Mouse (Mus musculus) layer of hippocampus, postnatal 10 days (tissue): ENCODE measurements around the gene S1pr5. TPM values are rescaled to one million over a fixed set of nuclear protein-coding genes. Genes with fewer than 3 reads are reported as not detected.
"Not testable (repeated sequence)": the region's sequence is repeated elsewhere in the genome, so short reads cannot be mapped to it uniquely, and the experiment has no call there.

Source experiments
- DNase-seq, 2 experiments: peaks; one replicate each; pipeline ENCODE4 v3.0.0; 2021; ENCODE audit warnings: low spot score in 2 of 2
- total RNA-seq, 2 experiments: library from RNA; stranded (reverse); gene quantifications; 2 replicates each; pipeline ENCODE4 v1.2.3; 2021

Gene S1pr5
- total RNA-seq, 2 experiments from 2014 or later: 2.4 to 3.0 TPM

DNA sequence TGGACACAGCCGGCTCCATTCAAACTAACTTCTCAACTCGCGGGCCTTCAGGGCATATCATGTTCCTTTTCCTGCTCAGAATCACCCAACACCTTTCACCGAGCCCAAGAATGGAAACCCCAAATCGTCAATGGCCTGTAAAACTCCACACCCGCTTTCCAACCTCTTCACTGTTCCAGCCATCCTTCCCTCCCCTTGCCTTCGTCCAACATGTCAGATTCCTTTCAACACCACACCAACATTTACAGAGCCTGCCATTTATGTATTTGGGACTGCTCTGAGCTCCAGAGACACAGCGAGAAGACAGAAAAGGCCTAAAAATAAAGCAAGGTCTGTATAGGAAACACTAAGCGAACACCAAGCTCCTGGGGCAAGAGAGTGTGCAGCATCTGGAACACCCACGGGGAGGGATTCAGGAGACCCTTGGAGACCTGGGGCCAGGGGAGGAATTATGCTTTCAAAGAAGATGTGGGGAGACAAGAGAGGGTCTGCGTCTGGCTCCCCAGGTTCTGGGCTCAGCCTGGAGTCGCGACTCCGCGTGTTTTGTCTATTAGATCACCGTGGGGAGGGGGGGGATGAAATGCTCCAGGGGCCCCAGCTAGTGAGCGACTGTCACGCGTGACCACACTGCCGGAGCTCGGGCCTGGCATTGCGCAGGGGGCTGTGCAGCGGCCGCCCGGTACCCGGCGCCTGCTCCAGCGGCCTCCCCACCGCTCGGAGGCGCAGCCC lies 10.1 kb downstream of the S1pr5 start:
- DNase-seq: peak in 1 of 2 experiments; percentile 48

DNA sequence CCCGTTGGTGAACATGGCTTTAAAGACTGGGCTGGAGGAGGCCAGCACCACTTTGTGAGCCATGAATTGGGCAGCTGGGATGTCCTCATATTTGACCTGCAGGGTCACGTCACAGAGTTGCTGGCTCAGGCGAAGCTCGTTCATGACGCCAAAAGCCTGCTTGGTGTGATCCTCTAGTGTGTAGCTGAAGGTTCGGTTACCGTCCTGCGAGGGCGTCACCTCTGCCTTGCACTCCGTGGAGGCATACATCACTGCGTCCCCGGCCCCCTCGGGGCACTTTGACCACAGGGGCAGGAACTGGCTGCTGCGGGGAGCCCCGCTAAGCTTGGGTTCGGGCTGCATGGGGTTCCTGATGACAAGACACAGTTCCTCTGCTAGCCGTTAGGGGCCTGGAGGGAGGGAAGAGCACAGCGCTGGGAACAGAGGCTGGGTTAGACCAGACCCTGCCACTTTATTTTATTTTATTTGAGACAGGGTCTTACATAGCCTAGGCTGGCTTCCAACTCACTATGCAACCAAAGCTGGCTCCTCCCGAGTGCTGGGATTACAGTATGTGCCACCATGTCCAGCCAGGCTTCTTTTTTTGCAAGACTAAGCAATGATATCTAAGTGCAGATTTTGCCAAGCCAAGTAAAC lies 10.8 kb downstream of the S1pr5 start:
- DNase-seq: peak in 1 of 2 experiments; percentile 45

DNA sequence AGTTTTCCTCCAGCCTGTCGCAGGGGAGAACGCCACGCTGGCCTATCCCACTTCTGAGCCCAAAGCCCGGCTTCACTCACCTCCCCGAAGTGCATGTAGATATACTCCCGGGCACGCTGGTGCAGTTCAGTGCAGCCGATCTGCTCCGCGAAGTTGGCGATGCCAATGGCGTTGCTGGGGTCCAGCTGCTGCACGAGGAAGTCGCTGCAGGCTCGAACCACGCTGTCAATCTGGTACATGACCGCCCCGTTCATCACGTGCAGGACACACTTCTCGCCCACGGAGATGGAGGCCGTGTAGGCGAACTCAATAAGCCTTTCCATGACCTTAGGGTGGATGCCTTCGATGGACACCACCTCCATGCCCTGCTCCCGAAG lies 11.3 kb downstream of the S1pr5 start:
- peak in 1 of 2 experiments; percentile 32 for DNase-seq

DNA sequence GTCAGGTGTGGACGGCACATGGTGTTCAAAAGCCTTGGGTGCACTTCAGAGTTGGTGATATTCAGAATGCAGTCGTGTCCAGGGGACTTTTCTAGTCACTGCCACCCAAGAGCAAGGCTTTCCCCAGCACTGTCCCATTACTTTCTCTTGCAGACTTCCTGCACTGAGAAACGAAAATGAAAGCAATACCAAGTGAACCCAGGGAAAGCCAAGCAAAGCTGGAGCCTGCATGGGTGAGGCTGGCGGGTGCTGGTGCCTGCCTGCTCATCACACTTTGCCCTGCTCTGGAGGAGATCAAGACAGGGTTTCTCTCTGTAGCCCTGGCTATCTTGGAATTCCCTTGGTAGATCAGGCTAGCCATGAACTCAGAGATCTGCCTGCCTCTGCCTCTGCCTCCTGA lies 12.9 kb downstream of the S1pr5 start:
- no peak for DNase-seq

DNA sequence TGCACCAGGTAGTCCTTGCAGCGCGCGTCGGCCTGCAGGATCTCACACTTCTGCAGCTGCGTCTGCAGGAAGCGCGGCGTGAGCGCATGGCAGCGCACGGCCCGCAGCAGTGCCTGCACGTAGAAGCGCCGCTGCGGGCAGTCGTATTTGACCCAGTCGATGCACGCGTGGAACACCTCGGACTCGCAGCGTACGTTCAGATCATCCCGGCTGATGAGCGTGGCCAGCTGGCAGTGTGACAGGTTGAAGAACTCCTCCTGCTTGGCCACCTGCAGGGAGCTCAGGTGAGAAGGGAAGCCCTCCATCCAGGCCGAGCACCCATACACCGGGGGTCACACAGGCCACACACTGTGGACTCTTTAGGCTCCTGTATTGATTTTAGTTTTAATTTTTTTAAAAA lies 14.4 kb downstream of the S1pr5 start:
- DNase-seq: no peak

DNA sequence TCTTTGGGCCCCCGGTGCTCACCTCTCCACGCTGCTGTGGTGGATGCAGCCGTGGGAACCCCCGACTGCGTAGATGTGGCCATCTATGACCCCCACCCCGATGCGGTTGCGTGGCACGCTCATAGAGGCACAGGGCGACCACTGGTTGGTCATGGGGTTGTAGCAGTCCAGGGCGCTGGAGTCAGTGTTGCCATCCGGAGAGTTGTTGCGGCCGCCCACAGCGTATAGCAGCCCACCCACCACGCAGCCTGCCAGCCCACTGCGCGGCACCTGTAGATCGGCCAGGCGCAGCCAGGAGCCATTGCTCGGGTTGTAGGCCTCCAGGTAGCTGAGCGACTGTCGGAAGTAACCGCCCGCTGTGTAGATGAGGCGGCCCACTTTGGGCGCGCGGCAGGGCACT lies 14.9 kb downstream of the S1pr5 start:
- no peak for DNase-seq

DNA sequence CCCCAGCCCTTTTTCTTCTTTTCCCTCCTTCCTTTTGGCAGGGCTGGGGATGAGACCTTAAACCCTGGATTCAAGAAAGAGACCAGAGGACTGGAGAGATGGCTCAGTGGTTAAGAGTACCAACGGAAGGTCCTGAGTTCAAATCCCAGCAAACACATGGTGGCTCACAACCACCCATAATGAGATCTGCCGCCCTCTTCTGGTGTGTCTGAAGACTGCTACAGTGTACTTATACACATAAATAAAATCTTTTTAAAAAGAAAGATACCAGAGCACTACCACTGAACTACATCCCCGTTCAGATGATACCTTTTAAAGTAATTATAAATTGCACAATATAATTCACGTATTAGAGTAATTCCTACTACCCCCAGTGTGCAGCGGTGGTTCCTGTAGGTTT lies 15.4 kb downstream of the S1pr5 start:
- DNase-seq: no peak

DNA sequence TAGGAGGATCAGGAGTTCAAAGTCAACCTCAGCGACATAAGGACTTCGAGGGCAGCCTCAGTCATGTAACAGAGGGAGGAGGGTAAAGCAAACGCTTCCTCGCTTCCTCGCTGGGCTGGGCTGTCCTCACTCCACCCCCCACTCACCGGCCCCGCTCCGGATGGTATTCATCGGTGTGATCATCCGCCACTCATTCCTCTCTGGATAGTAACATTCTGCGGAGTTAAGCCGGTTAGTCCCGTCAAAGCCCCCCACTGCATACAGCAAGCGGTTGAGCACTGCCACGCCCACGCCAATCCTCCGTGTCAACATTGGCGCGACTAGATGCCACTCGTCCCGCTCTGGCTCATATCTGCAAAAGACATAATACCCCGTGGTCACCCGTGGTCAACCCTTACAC lies 16.7 kb downstream of the S1pr5 start:
- no peak for DNase-seq

DNA sequence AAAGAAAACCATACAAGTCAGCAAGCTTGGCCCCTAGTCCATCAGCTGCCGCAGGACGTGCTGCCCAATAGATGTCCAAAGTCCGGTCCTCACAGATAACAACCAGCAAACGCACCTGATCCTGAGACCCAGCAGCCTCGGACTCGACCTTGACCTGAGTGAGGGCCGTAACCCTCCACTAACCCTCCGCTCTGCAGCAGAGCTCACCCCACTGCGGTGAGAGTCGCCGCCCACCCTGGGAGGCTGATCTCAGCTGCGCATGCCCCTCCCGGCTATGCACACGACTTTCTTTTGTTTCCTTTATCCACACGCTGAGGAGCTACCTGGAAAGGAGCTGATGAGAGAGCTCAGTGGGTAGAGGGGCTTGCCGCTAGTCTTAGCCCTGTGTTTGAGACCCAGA lies 20.9 kb downstream of the S1pr5 start:
- DNase-seq: no peak

DNA sequence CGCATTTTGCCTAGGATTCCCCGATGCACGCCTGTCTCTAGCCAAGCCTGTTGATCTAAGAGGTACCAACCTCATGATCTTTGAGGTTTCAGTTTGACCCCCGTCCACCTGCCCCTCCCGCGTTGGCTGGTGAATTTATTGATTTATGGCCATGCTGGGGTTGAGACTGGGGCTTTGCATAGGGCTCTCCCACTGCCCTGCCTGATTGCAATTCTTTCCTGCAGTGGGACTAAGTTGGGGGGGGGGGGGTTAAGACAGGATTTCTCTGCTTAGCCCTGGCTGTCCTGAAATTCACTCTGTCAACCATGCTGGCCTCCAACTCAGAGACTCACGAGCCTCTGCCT lies 22.9 kb downstream of the S1pr5 start:
- no peak for DNase-seq

DNA sequence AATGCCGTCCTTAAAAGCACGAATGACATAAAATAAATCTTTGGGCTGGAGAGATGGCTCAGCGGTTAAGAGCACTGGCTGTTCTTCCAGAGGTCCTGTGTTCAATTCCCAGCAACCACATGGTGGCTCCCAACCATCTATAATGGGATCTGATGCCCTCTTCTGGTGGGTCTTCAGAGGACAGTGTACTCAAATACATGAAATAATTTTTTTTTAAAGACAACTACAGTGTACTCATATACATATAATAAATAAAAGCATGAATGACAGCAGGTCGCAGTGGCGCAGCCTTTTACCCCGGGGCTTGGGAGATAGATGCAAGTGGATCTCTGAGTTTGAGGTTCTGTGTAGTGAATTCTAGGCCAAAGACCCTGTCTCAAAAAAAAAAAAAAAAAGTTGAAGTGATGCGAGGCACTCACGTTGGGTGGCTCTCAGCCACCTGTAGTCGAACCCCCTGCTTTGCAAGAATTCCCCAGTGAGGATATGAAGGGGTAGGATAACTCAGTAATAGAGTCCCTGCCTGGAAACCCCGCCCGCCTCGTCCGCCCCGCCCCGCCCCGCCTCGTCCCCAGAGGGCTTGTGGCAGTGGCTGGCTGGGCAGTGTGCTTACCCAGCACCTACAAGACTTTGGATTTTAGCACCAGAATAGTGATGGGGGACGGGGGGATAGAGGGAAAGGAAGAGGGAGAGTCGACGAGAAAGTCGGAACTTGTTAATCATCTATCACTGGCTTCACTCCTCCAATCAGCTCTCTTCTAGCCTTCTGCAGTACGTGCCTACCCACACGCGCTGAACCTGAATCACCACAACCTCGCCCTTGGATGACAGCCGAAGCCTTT lies 23.4 kb downstream of the S1pr5 start:
- DNase-seq: no peak

DNA sequence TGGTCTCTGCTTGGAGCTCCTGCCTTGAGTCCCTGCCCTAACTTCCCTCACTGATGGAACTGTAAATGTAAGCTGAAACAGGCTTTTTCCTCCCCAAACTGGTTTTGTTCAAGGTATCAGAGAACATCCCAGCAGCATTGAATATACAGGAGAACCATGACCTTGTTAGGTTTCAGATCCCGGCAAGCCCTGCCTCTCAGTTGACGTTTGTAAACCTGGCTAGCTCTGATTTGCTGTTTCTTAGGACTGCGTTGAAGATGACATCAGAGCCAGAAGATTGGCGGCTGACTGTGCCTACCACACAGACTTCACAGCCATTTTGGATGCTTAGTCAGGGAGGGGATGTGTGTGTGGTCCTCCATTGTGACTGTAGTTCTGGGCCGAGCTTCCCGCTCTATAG lies 24.3 kb downstream of the S1pr5 start:
- no peak for DNase-seq

DNA sequence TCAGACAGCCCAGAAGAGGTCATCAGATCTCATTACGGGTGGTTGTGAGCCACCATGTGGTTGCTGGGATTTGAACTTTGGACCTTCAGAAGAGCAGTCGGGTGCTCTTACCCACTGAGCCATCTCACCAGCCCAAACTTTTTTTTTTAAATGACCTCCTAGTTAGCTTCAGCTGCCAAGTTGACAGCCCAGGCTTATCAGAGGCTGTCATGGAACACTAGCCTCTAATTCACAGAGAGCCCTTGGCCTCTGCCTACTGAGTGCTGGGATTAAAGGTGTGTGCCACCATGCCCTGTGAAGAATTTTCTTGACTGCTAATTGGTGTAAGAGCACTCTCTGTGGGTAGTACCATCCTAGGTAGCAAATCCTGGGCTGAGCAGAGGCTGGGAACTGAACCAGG lies 24.8 kb downstream of the S1pr5 start:
- DNase-seq: not testable (repeated sequence)

DNA sequence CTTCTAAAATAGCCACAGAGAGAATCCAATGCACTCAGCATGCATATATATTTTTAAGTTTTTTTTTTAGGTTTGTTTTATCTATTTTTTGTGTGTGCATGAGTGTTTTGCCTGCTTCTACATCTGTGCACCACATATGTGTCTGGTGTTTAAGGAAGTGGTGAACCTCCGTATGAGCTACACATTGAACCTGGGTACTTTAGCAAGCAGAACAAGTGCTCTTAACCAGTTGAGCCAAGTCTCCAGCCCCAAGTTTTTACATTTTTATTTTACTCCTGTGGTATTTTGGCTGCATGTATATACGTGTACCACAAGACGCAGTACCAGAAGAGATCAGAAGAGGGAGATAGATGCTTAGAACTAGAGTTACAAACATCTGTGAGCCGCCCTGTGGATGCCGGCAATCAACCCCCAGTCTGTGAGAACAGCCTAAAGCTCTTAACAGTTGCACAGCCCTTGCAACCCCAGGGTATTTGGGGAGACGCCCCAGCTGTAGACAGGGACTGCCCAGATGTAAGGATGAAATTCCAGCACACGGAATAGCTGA lies 26.8 kb downstream of the S1pr5 start:
- DNase-seq: no peak

DNA sequence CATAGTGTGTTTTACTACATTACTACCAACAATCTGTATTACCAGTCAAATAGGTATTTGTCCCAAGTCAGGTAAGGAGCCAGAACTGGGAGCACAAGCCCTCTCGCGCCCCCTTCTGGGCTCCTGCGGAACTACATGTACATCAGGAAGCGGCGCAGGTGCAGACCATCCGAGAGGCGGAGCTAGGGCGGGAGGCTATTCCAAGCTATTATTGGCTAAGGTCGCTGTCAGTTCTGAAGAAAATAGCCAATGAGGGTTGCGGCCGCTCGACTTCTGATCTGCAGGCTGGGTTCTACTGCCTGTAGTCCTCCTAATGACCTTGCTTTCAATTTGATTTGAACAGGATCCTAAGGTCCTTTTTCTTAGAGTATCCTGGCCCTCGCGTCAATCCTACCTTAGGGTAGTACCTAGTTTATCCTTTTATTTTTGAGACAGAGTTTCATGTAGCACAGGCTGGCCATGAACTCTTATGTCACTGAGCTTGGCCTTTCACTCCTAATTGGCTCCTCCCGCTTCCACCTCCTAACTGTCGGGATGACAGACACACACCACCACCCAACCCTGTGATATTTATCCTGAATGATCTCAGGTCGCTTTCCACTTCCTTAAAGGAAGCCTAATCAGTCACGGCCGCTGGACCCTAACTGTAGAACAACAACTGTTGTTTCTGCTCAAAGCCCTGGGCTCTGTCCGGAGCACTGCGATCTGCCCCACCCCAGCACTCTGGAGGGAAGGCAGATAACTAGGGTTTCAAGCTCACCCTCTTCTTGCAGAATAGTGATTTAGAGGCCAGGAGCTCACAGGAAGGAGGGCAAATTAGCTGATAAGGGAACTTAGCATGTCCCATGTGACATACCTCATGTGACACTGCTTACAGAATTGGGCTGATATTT lies 27.5 kb downstream of the S1pr5 start:
- DNase-seq: peak; percentile 95 to 96

DNA sequence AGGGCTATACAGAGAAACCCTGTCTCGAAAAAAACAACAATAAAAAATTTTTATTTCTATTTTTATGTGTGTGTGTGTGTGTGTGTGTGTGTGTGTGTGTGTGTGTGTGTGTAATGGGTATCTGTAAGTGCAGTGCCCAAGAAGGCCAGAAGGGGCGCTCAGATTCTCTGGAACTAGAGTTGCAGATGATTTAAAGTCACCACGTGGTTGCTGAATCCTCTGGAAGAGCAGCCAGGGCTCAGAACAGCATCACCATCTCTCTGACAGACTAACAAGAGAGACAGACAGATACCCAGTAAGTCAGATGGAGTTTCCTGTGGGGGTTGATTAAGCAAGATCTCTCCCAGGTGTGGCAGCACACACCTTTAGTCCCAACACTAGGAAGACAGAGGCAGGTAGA lies 28.4 kb downstream of the S1pr5 start:
- peak in 1 of 2 experiments; percentile 42 for DNase-seq

DNA sequence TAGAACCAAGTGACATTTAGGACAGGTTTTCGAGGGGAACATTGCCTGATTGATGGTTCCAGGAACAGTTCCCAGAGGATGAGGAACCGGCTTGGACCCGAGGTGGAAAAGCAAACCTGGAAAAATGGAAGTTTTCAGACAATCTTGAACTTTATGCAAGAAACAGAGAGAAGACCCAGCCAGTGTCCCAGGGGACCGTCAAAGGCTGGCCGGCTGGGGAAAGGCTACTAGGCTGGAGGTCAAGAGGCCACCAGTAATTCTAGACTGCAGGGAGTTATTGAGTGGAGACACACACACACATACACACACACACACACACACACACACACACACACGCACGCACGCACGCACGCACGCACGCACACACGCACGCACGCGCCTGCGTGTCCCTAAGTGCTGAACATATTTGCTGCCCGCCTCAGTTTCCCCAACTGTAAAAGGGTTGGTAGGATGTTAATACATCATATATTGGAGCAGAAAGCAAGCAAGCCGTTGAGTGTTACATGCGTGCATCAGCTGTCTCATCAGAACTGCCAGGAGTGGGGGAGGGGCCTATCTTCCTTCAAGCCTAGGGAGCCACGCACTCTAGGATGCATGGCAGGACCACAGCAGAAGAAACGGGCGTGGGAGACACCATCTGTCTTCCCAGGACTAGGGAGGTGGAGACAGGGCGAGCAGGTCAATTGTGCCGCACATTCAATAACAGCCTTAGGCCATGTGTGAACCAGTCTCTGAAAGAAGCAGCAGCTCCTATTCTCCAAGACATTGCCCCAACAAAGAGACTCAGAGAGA lies 32.0 kb downstream of the S1pr5 start:
- DNase-seq: peak; percentile 58 to 71

DNA sequence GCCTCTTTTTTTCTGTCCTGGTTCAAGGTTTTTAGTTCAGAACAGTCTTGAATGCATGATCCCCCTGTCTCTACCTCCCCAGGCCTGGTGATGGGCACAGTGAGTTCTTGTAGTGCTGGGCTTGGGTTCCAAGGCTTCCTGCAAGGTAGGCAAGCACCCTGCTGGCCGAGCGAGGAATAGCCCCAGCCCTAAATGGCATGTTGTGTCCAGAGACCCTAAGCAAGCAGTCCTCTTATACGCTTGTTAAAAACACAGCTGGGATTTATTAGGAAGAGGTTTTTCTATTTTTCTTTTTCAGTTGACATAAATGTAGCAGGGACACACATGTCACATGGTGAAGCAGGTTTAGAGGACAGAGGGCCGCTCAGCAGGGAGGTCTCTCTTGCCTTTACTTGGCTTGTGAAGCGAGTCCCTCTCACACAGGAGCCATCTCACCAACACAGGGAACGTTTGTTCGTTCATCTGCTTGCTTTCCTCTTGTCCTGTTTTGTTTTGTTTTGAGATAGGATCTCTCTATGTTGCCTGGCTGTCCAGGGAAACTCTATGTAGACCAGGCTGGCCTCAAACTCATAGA lies 34.5 kb downstream of the S1pr5 start:
- no peak for DNase-seq

DNA sequence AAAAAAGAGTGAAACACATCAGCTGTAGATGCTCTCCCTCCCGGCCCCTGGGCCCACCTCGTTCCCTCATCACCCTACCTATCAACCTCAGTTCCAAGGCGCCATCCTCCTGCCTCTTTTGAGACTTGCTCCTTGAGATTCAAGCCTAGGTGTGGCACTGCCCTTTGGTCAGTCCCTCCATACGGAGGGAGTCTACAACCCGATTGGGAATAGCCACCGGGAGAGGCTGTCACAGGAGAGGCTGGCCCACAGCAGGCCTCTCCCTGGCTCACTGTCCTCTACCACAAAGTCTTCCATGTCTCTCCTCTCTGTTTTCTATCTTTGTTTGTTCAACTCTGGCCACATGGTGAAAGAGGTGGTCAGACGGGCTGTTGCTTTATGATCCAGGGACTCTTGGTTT lies 36.6 kb downstream of the S1pr5 start:
- no peak for DNase-seq

DNA sequence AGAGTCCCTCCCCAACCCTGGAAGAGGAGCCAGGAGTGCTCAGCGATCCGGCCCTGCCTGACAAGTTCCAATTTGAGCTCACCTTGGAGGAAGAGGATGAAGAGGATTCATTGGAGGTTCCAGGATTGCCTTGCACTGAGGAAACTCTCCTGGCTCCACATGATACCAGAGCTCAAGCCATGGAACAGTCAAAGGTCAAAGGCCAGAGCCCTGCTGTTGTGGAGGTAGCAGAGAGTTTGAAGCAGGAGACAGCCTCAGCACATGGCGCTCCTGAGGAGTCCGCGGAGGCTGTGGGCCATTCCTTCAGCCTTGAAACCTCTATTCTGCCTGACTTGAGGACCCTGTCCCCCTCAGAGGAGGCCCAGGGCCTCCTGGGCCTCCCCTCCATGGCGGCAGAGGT lies 37.4 kb downstream of the S1pr5 start:
- no peak for DNase-seq
